Mouse (Mus musculus) limb, embryonic 14.5 days (tissue): ENCODE results near the gene Thumpd3. TPM values are rescaled to one million over a fixed set of nuclear protein-coding genes. Genes with fewer than 3 reads are reported as not detected.

ENCODE experiments used
- ATAC-seq: fragments of 200-750 bp; cut with Nextera tagmentation; 2 replicates; pipeline ENCODE4 v1.8.0; 2017; ENCODE audit warnings: low read depth, moderate number of reproducible peaks, moderate TSS enrichment; ENCODE audit not compliant: low FRiP score
- DNase-seq: peaks from one replicate; pipeline ENCODE4 v3.0.0-alpha.2; 2015; ENCODE audit warnings: low spot score
- H3K27ac ChIP-seq: fragments of 300-500 bp; sonication (generic); replicated peaks from 2 replicates; pipeline ENCODE4 v1.5.1; 2014; ENCODE audit warnings: low read depth, mild to moderate bottlenecking, low read length, moderate library complexity, mixed read lengths
- H3K27me3 ChIP-seq: fragments of 300-500 bp; sonication (generic); 2 replicates; pipeline ENCODE4 v1.6.1; 2014; ENCODE audit warnings: low read length, mixed read lengths; ENCODE audit not compliant: control insufficient read depth, insufficient read depth
- H3K36me3 ChIP-seq: fragments of 300-500 bp; sonication (generic); 2 replicates; pipeline ENCODE4 v1.6.1; 2014; ENCODE audit warnings: mild to moderate bottlenecking, low read length, moderate library complexity, mixed read lengths; ENCODE audit not compliant: control insufficient read depth, insufficient read depth
- H3K4me1 ChIP-seq: fragments of 300-500 bp; sonication (generic); 2 replicates; pipeline ENCODE4 v1.6.1; 2014; ENCODE audit warnings: antibody characterized with exemption, low read length, mixed read lengths; ENCODE audit not compliant: control insufficient read depth, insufficient read depth
- H3K4me2 ChIP-seq: fragments of 300-500 bp; sonication (generic); replicated peaks from 2 replicates; pipeline ENCODE4 v1.6.1; 2014; ENCODE audit warnings: low read depth, mild to moderate bottlenecking, low read length, moderate library complexity; ENCODE audit not compliant: severe bottlenecking
- H3K4me3 ChIP-seq: fragments of 300-500 bp; sonication (generic); replicated peaks from 2 replicates; pipeline ENCODE4 v1.5.1; 2014; ENCODE audit warnings: low read length
- H3K9ac ChIP-seq: fragments of 300-500 bp; sonication (generic); 2 replicates; pipeline ENCODE4 v1.6.1; 2014; ENCODE audit warnings: mild to moderate bottlenecking, low read depth, low read length, moderate library complexity; ENCODE audit not compliant: severe bottlenecking
- H3K9me3 ChIP-seq: fragments of 300-500 bp; sonication (generic); 2 replicates; pipeline ENCODE4 v1.6.1; 2016; ENCODE audit warnings: low read length; ENCODE audit not compliant: control insufficient read depth
- POLR2A ChIP-seq: fragments of 200-500 bp; IDR thresholded peaks from 2 replicates; pipeline ENCODE4 v1.8.0; 2012; ENCODE audit warnings: inconsistent platforms, mild to moderate bottlenecking, moderate library complexity, borderline replicate concordance; ENCODE audit not compliant: insufficient read depth, insufficient read length; ENCODE audit errors: extremely low read depth
- WGBS: fragments of 180-500 bp; shearing (Covaris S2); extraction: QIAGEN DNeasy Blood & Tissue Kit; methylation state at CpG from one replicate; pipeline ENCODE4 v1.1.7; 2014; 5-methylcytosine and 5-hydroxymethylcytosine counted together
- polyA plus RNA-seq, 2 experiments: library from polyadenylated mRNA; depleted of rRNA in 1 of 2; stranded (reverse) in 1 of 2; unstranded in 1 of 2; fragments of >200 nt; fragmentation: Nextera tagmentation in 1 of 2; extraction: Ambion mirVana in 1 of 2; gene quantifications; 2 replicates each; pipeline versions ENCODE4 v1.2.1 to v1.2.3; 2012 to 2014

Thumpd3 gene
- polyA plus RNA-seq, 2 experiments, result 25.1 to 36.7 TPM

- no peaks in the 10 kb centered on the region for H3K9me3 ChIP-seq
- no peak overlapping the region for H3K9ac ChIP-seq
- H3K36me3 ChIP-seq, result peaks cover 10% of the 10 kb centered on the region
- H3K4me3 ChIP-seq, result no peak overlapping the region
- WGBS, result 40% methylated on average over 5 of the region's 5 CpGs
- no peak for TF ChIP-seq POLR2A
- peaks cover 11% of the 10 kb centered on the region; the same call in 1 of the 2 replicates for H3K4me1 ChIP-seq
- ATAC-seq (peak; percentile 83), DNase-seq (peak; percentile 90)
- H3K27ac ChIP-seq, result peak overlapping the region; percentile 8; the same call in 1 of the 2 replicates
- no peaks in the 10 kb centered on the region for H3K27me3 ChIP-seq
- H3K4me2 ChIP-seq, result no peak overlapping the region
These were observed 53.7 kb downstream of the Thumpd3 start for GRCm38 (mm10) chr6:113099640-113100289.

GRCm38 (mm10) chr6:113102541-113102940, 56.5 kb downstream of the Thumpd3 start:
- H3K36me3 ChIP-seq, result peaks cover 17% of the 10 kb centered on the region
- H3K4me1 ChIP-seq, result peaks cover 11% of the 10 kb centered on the region; the same call in 1 of the 2 replicates
- ATAC-seq (no peak), DNase-seq (no peak)
- no peak for TF ChIP-seq POLR2A
- H3K4me3 ChIP-seq, result no peak overlapping the region
- 77% methylated on average over 4 of the region's 4 CpGs for WGBS
- H3K4me2 ChIP-seq, result no peak overlapping the region
- no peaks in the 10 kb centered on the region for H3K27me3 ChIP-seq
- no peak overlapping the region for H3K27ac ChIP-seq
- no peak overlapping the region for H3K9ac ChIP-seq
- no peaks in the 10 kb centered on the region for H3K9me3 ChIP-seq

- H3K4me3 ChIP-seq, result no peak overlapping the region
- peaks cover 20% of the 10 kb centered on the region for H3K36me3 ChIP-seq
- no peak overlapping the region for H3K27ac ChIP-seq
- no peak overlapping the region for H3K4me2 ChIP-seq
- no peak for ATAC-seq
- DNase-seq, result no peak
- no peaks in the 10 kb centered on the region for H3K9me3 ChIP-seq
- TF ChIP-seq POLR2A, result no peak
- H3K4me1 ChIP-seq, result peaks cover 11% of the 10 kb centered on the region; the same call in 1 of the 2 replicates
- H3K9ac ChIP-seq, result no peak overlapping the region
- no peaks in the 10 kb centered on the region for H3K27me3 ChIP-seq
These were observed 57.7 kb downstream of the Thumpd3 start for GRCm38 (mm10) chr6:113103765-113104164.

- no peaks in the 10 kb centered on the region for H3K27me3 ChIP-seq
- ATAC-seq (no peak), DNase-seq (no peak)
- WGBS, result 88% methylated on average over 3 of the region's 3 CpGs
- no peak overlapping the region for H3K4me2 ChIP-seq
- H3K9me3 ChIP-seq, result no peaks in the 10 kb centered on the region
- no peaks in the 10 kb centered on the region for H3K4me1 ChIP-seq
- no peak overlapping the region for H3K4me3 ChIP-seq
- H3K27ac ChIP-seq, result no peak overlapping the region
- TF ChIP-seq POLR2A, result no peak
- H3K9ac ChIP-seq, result no peak overlapping the region
- H3K36me3 ChIP-seq, result peaks cover 64% of the 10 kb centered on the region
These were observed 63.4 kb downstream of the Thumpd3 start for GRCm38 (mm10) chr6:113109378-113109777.

- WGBS, result 85% methylated on average over 7 of the region's 7 CpGs
- H3K4me2 ChIP-seq, result no peak overlapping the region
- no peak overlapping the region for H3K9ac ChIP-seq
- no peaks in the 10 kb centered on the region for H3K4me1 ChIP-seq
- ATAC-seq (no peak), DNase-seq (no peak)
- no peaks in the 10 kb centered on the region for H3K27me3 ChIP-seq
- H3K27ac ChIP-seq, result no peak overlapping the region
- no peaks in the 10 kb centered on the region for H3K9me3 ChIP-seq
- no peak overlapping the region for H3K4me3 ChIP-seq
- H3K36me3 ChIP-seq, result peaks cover 64% of the 10 kb centered on the region
- TF ChIP-seq POLR2A, result no peak
These were observed 63.9 kb downstream of the Thumpd3 start for GRCm38 (mm10) chr6:113109956-113110355.

Other genes starting within 250 kb of the Thumpd3 start
- 14.3 and 15.9 TPM in 2 replicates for gene Srgap3, start 99.0 kb upstream of the Thumpd3 start, polyA plus RNA-seq (2012; rRNA removed)
- 8.4 and 8.9 TPM in 2 replicates for gene Srgap3, start 99.0 kb upstream of the Thumpd3 start, polyA plus RNA-seq (2014; fragmentation: Nextera tagmentation; extraction: Ambion mirVana)
- gene Setd5, start 31.1 kb downstream of the Thumpd3 start, polyA plus RNA-seq (2012; rRNA removed), result 93.8 and 103 TPM in 2 replicates
- 90.2 and 93.4 TPM in 2 replicates for gene Setd5, start 31.1 kb downstream of the Thumpd3 start, polyA plus RNA-seq (2014; fragmentation: Nextera tagmentation; extraction: Ambion mirVana)
- gene Lhfpl4, start 149.2 kb downstream of the Thumpd3 start, polyA plus RNA-seq (2012; rRNA removed), result 0.65 and 0.67 TPM in 2 replicates
- gene Lhfpl4, start 149.2 kb downstream of the Thumpd3 start, polyA plus RNA-seq (2014; fragmentation: Nextera tagmentation; extraction: Ambion mirVana), result 0.32 and 0.64 TPM in 2 replicates
- 31.2 and 44.0 TPM in 2 replicates for gene Mtmr14, start 191.6 kb downstream of the Thumpd3 start, polyA plus RNA-seq (2012; rRNA removed)
- gene Mtmr14, start 191.6 kb downstream of the Thumpd3 start, polyA plus RNA-seq (2014; fragmentation: Nextera tagmentation; extraction: Ambion mirVana), result 30.4 and 31.8 TPM in 2 replicates
- gene Cpne9, start 236.1 kb downstream of the Thumpd3 start, polyA plus RNA-seq (2012; rRNA removed), result 0.46 and 0.77 TPM in 2 replicates
- gene Cpne9, start 236.1 kb downstream of the Thumpd3 start, polyA plus RNA-seq (2014; fragmentation: Nextera tagmentation; extraction: Ambion mirVana), result 0.44 TPM in 2 replicates